Mouse (Mus musculus): ENCODE measurements around the gene Galnt15. TPM values are rescaled to one million over a fixed set of nuclear protein-coding genes. Genes with fewer than 3 reads are reported as not detected.

The Galnt15 gene
- polyA plus RNA-seq, 1 experiment from 2014 or later: 0.42 TPM

- Histone ChIP-seq H3K27ac (ENCODE audit: low read depth, low read length) (no peak overlapping the region), H3K27me3 (replicated peaks; ENCODE audit: control insufficient read depth, insufficient read depth, low read length) (no peaks in the 10 kb centered on the region), H3K4me2 (replicated peaks; ENCODE audit: low read depth) (no peak overlapping the region), H3K9me3 (ENCODE audit: control insufficient read depth) (no peaks in the 10 kb centered on the region), H3K36me3 (ENCODE audit: control insufficient read depth, insufficient read depth) (no peaks in the 10 kb centered on the region), H3K4me1 (replicated peaks; ENCODE audit: control insufficient read depth, insufficient read depth, low read length) (no peaks in the 10 kb centered on the region), H3K4me3 (ENCODE audit: low read depth, low read length) (no peak overlapping the region), H3K9ac (ENCODE audit: low read depth, low read length) (no peak overlapping the region)
- 83% methylated on average over 4 of the region's 4 CpGs for WGBS
- ATAC-seq: no peak
- no peak for TF ChIP-seq CTCF (IDR thresholded peaks at IDR 0.05; ENCODE audit: low read depth)
These were observed 21.0 kb upstream of the Galnt15 start for GRCm38 (mm10) chr14:32007654-32008335.

- WGBS: 76% methylated on average over 2 of the region's 2 CpGs
- Histone ChIP-seq H3K4me2 (replicated peaks; ENCODE audit: low read depth) (no peak overlapping the region), H3K9me3 (ENCODE audit: control insufficient read depth) (no peaks in the 10 kb centered on the region), H3K4me3 (ENCODE audit: low read depth, low read length) (no peak overlapping the region), H3K9ac (ENCODE audit: low read depth, low read length) (no peak overlapping the region), H3K4me1 (replicated peaks; ENCODE audit: control insufficient read depth, insufficient read depth, low read length) (peaks cover 4% of the 10 kb centered on the region; the same call in 1 of the 2 replicates), H3K27me3 (replicated peaks; ENCODE audit: control insufficient read depth, insufficient read depth, low read length) (no peaks in the 10 kb centered on the region), H3K36me3 (ENCODE audit: control insufficient read depth, insufficient read depth) (no peaks in the 10 kb centered on the region), H3K27ac (ENCODE audit: low read depth, low read length) (no peak overlapping the region)
- TF ChIP-seq CTCF (IDR thresholded peaks at IDR 0.05; ENCODE audit: low read depth): no peak
- ATAC-seq: no peak
These were observed 19.1 kb upstream of the Galnt15 start for GRCm38 (mm10) chr14:32009715-32010114.

GRCm38 (mm10) chr14:32011547-32012304 lies 17.1 kb upstream of the Galnt15 start:
- H3K27ac ChIP-seq (ENCODE audit: low read depth, low read length): no peak overlapping the region
- peaks cover 6% of the 10 kb centered on the region; the same call in 1 of the 2 replicates for H3K4me1 ChIP-seq (replicated peaks; ENCODE audit: control insufficient read depth, insufficient read depth, low read length)
- no peak overlapping the region for H3K9ac ChIP-seq (ENCODE audit: low read depth, low read length)
- H3K36me3 ChIP-seq (ENCODE audit: control insufficient read depth, insufficient read depth): no peaks in the 10 kb centered on the region
- no peaks in the 10 kb centered on the region for H3K27me3 ChIP-seq (replicated peaks; ENCODE audit: control insufficient read depth, insufficient read depth, low read length)
- no peak overlapping the region for H3K4me3 ChIP-seq (ENCODE audit: low read depth, low read length)
- no peak for TF ChIP-seq CTCF (IDR thresholded peaks at IDR 0.05; ENCODE audit: low read depth)
- no peak overlapping the region for H3K4me2 ChIP-seq (replicated peaks; ENCODE audit: low read depth)
- WGBS: 57% methylated on average over 6 of the region's 6 CpGs
- ATAC-seq: no peak
- H3K9me3 ChIP-seq (ENCODE audit: control insufficient read depth): no peaks in the 10 kb centered on the region

GRCm38 (mm10) chr14:32015131-32015770 lies 13.5 kb upstream of the Galnt15 start:
- H3K4me1 ChIP-seq (replicated peaks; ENCODE audit: control insufficient read depth, insufficient read depth, low read length): peaks cover 6% of the 10 kb centered on the region; the same call in 1 of the 2 replicates
- WGBS: 71% methylated on average over 7 of the region's 7 CpGs
- no peak overlapping the region for H3K9ac ChIP-seq (ENCODE audit: low read depth, low read length)
- H3K4me2 ChIP-seq (replicated peaks; ENCODE audit: low read depth): no peak overlapping the region
- ATAC-seq: peak; percentile 33
- no peak overlapping the region for H3K4me3 ChIP-seq (ENCODE audit: low read depth, low read length)
- no peaks in the 10 kb centered on the region for H3K36me3 ChIP-seq (ENCODE audit: control insufficient read depth, insufficient read depth)
- no peaks in the 10 kb centered on the region for H3K9me3 ChIP-seq (ENCODE audit: control insufficient read depth)
- H3K27me3 ChIP-seq (replicated peaks; ENCODE audit: control insufficient read depth, insufficient read depth, low read length): no peaks in the 10 kb centered on the region
- peak overlapping the region; percentile 42; the same call in 1 of the 2 replicates for H3K27ac ChIP-seq (ENCODE audit: low read depth, low read length)
- TF ChIP-seq CTCF (IDR thresholded peaks at IDR 0.05; ENCODE audit: low read depth): no peak

- peaks cover 6% of the 10 kb centered on the region; the same call in 1 of the 2 replicates for H3K4me1 ChIP-seq (replicated peaks; ENCODE audit: control insufficient read depth, insufficient read depth, low read length)
- H3K27me3 ChIP-seq (replicated peaks; ENCODE audit: control insufficient read depth, insufficient read depth, low read length): no peaks in the 10 kb centered on the region
- no peak overlapping the region for H3K4me2 ChIP-seq (replicated peaks; ENCODE audit: low read depth)
- H3K9ac ChIP-seq (ENCODE audit: low read depth, low read length): no peak overlapping the region
- 84% methylated on average over 3 of the region's 3 CpGs for WGBS
- no peak overlapping the region for H3K27ac ChIP-seq (ENCODE audit: low read depth, low read length)
- no peaks in the 10 kb centered on the region for H3K9me3 ChIP-seq (ENCODE audit: control insufficient read depth)
- H3K4me3 ChIP-seq (ENCODE audit: low read depth, low read length): no peak overlapping the region
- TF ChIP-seq CTCF (IDR thresholded peaks at IDR 0.05; ENCODE audit: low read depth): no peak
- no peak for ATAC-seq
- H3K36me3 ChIP-seq (ENCODE audit: control insufficient read depth, insufficient read depth): no peaks in the 10 kb centered on the region
These were observed 12.3 kb upstream of the Galnt15 start for GRCm38 (mm10) chr14:32016466-32016865.

- ATAC-seq: no peak
- WGBS: 14% methylated on average over 7 of the region's 7 CpGs
- Histone ChIP-seq H3K9ac (ENCODE audit: low read depth, low read length) (no peak overlapping the region), H3K9me3 (ENCODE audit: control insufficient read depth) (no peaks in the 10 kb centered on the region), H3K27ac (ENCODE audit: low read depth, low read length) (no peak overlapping the region), H3K27me3 (replicated peaks; ENCODE audit: control insufficient read depth, insufficient read depth, low read length) (no peaks in the 10 kb centered on the region), H3K36me3 (ENCODE audit: control insufficient read depth, insufficient read depth) (no peaks in the 10 kb centered on the region), H3K4me1 (replicated peaks; ENCODE audit: control insufficient read depth, insufficient read depth, low read length) (peaks cover 6% of the 10 kb centered on the region; the same call in 1 of the 2 replicates), H3K4me2 (replicated peaks; ENCODE audit: low read depth) (no peak overlapping the region), H3K4me3 (ENCODE audit: low read depth, low read length) (no peak overlapping the region)
- no peak for TF ChIP-seq CTCF (IDR thresholded peaks at IDR 0.05; ENCODE audit: low read depth)
These were observed 11.9 kb upstream of the Galnt15 start for GRCm38 (mm10) chr14:32016921-32017320.

Data from intestine, postnatal 0 days (tissue).